Mouse (Mus musculus) neutrophil, adult 5-6 weeks (primary cell): Measurements from ENCODE around the gene Agr3. TPM values are rescaled to one million over a fixed set of nuclear protein-coding genes. Genes with fewer than 3 reads are reported as not detected.

ENCODE experiments used
- ATAC-seq: fragments of 151-379, 151-347 bp; 2 replicates; pipeline ENCODE4 v1.8.0; 2017; ENCODE audit warnings: mild to moderate bottlenecking, moderate TSS enrichment; ENCODE audit not compliant: insufficient number of reproducible peaks, poor library complexity, low FRiP score, severe bottlenecking; ENCODE audit errors: extremely low read depth
- total RNA-seq: library from RNA; stranded (forward); fragments of 200-1000 nt; gene quantifications from 2 replicates; pipeline ENCODE4 v1.2.3, GENCODE M21; 2017

Agr3 gene
- total RNA-seq, 1 experiment from 2014 or later, result not detected

- ATAC-seq, result no peak
Measured at GRCm38 (mm10) chr12:35979625-35980024, 54.2 kb downstream of the Agr3 start.

GRCm38 (mm10) chr12:35981732-35982360 lies 56.4 kb downstream of the Agr3 start:
- ATAC-seq, result no peak; the same call in 1 of the 2 replicates

- peak; percentile 93 for ATAC-seq
Measured at GRCm38 (mm10) chr12:35983472-35983871, 58.1 kb downstream of the Agr3 start.

GRCm38 (mm10) chr12:35984743-35985142 lies 59.3 kb downstream of the Agr3 start:
- ATAC-seq, result no peak

- ATAC-seq, result no peak
Measured at GRCm38 (mm10) chr12:35992711-35993110, 67.3 kb downstream of the Agr3 start, which contains the start of gene Agr2. Agr2 (plus strand) TSS chr12:35992907.

- no peak for ATAC-seq
Measured at GRCm38 (mm10) chr12:35993583-35993982, 68.2 kb downstream of the Agr3 start.

- no peak for ATAC-seq
Measured at GRCm38 (mm10) chr12:35994098-35994497, 68.7 kb downstream of the Agr3 start.

- peak; percentile 76 for ATAC-seq
Measured at GRCm38 (mm10) chr12:35995799-35996198, 70.4 kb downstream of the Agr3 start.

Other genes with a start within 250 kb of the Agr3 start
- gene Agr2, start 67.3 kb downstream of the Agr3 start, total RNA-seq, result not detected in 2 replicates
- 228 and 237 TPM in 2 replicates for gene Tspan13, start 116.9 kb downstream of the Agr3 start, total RNA-seq
- gene Ankmy2, start 231.5 kb downstream of the Agr3 start, total RNA-seq, result 15.5 and 16.6 TPM in 2 replicates
- 12.7 and 20.3 TPM in 2 replicates for gene Bzw2, start 232.5 kb downstream of the Agr3 start, total RNA-seq